Mouse (Mus musculus) adipocyte (in vitro differentiated cells): Measurements from ENCODE around the gene Nme8.

Experiments used
- DNase-seq: peaks from one replicate; pipeline ENCODE4 v3.0.0-alpha.2; 2016; ENCODE audit warnings: low spot score

Gene Nme8

DNA sequence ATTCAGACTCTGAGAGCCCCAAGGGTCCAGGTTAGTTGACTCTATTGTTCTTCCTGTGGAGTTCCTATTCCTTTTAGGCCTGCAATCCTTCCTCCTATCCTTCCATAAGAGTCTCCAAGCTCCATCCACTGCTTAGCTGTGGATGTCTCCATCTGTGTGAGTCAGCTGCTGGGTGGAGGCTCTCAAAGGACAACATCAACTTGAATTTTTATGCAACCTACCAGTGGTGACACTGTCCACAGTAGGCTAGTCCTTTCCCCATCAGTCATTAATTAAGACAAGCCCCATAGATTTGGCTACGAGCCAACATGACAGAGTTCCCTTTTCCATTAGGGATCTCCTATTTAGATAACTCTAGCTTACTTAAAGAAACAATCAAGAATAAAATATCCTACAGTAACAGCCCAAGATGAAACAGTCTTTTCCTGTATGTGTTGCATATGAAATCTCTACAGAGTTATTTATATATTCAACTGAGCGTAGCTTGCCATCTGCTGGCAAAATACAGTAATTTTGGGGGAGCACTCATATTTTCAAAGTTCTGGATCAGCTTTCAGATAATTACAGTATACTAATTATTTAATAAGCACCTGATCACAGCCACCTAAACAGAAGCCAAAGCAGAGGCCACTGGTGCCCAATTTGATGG, 57.3 kb downstream of the Nme8 start:
- DNase-seq, result peak; percentile 45

DNA sequence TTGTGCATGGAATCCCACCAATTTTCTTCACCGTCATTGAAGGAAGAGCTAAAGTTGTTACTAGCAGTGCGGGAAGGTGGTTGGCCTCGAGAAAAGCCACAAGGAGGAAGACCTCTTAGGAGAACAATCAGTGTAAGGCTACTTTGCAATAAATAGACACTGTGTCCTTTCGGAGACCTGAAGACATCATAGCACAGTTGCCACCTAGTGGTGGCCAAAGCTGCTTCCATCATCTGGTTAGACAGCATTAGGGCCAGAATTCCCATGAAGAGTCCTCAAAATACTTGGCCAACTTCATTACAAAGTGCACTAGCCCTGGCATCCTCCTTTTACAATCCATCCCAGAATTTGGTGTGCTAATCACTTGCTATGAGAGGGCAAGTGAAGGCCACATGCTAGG, 61.5 kb downstream of the Nme8 start:
- peak; percentile 71 for DNase-seq

DNA sequence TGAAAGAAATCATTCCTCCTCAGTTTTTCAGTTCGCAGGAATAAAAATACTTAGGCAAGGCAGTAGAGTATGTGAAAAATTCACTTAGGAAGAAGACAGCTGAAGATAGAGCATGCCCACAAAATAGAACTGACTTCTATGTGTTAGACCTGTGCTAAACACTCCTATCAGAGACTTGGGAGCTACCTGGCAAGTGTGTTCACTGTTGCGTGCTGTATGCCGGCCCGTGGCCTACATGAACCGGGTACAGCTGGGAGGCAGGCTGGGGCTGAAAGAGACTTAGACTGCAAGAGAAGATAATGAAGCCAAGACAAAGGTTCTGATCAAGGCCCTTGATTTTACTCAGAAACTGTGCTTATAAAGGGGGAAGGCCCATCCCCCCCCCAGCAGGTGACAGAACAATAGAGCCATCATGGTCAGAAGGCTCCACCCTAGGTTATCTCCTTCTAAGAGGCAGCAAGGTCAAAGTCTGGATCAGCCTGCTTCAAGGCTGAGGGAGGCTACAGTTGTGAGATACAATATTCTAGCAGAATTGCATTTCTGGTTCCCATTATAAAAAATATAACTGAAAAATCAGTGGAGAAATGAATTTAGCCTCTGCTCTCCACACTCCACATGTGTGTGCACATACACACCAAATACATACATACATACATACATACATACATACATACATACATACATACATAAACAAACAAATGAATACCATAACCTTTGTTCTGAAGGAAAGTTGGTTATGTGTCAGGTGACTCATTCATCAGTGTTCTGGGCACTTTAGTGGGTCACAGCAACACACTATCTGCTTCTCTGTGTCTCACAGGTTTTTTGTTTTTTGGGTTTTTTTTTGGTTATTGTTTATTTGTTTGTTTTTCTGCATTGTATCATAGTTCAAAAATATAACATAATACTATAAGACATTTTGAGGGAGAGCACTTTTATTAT, 66.6 kb downstream of the Nme8 start:
- no peak for DNase-seq

DNA sequence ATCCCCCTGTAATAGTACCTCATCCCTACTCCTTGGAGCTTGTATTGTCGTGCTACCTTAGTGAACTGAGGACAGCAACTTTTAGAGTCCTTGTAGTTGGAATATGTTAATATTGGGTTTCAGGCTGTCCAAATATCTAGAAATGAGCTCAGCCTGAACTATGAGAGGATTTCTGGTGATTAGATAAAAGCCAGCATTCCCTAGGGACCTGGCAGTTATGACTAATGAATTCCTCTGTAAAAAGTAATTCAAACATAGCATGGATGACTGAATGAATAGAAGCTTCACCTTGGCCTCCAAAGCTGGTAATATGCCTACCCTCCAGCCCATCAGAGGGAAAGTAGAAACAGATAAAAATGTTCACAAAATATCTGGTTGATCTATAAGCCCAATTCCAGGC, 71.1 kb downstream of the Nme8 start:
- DNase-seq, result no peak

DNA sequence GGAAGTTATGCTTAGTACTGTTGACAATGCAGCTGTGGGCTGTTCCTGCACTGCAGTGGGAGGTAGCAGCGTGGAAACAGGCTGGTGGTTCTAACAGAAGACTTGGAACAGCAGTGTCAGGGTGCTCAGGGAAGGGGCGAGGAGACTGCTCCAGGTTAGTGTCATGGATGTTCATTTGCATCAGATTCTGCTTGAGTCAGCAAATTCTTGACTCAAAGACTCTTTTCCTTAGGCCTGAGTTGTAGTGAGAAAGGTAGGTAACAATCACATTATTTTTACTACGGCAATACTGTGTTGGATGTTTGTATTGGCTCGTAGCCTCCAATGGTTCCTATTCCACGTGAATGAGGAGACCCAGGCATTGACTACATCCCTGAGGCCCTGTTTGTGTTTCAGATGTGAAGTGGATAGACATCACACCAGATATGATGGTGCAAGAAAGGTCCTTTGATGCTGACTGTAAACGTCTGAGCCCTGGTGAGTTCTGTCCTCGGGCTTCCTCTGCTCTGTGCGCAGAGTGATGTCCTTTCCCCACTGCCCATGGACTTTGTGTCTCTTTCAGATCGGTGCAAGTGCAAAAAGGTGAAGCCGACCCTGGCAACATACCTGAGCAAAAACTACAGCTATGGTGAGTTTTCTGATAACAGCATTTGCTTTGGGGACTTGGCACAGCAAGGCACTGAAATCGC, 72.8 kb downstream of the Nme8 start:
- no peak for DNase-seq

DNA sequence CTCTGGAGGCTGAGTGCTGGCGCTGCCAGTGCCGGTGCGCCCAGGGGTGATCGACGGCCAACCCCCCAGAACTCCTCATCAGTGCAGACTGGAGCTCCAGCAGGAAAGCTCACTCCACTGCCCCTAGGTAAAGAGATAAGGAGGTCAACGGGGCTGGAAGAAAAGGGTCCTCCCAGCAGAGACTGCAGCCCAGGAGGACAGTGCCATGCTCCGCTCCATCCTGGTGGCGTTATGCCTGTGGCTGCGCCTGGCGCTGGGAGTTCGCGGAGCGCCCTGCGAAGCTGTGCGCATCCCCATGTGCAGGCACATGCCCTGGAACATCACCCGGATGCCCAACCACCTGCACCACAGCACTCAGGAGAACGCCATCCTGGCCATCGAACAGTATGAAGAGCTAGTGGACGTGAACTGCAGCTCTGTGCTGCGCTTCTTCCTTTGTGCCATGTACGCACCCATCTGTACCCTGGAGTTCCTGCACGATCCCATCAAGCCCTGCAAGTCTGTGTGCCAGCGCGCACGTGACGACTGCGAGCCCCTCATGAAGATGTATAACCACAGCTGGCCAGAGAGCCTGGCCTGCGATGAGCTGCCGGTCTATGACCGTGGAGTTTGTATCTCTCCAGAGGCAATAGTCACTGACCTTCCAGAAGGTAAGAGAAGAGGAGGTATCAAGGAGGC, 74.2 kb downstream of the Nme8 start:
- DNase-seq, result no peak

DNA sequence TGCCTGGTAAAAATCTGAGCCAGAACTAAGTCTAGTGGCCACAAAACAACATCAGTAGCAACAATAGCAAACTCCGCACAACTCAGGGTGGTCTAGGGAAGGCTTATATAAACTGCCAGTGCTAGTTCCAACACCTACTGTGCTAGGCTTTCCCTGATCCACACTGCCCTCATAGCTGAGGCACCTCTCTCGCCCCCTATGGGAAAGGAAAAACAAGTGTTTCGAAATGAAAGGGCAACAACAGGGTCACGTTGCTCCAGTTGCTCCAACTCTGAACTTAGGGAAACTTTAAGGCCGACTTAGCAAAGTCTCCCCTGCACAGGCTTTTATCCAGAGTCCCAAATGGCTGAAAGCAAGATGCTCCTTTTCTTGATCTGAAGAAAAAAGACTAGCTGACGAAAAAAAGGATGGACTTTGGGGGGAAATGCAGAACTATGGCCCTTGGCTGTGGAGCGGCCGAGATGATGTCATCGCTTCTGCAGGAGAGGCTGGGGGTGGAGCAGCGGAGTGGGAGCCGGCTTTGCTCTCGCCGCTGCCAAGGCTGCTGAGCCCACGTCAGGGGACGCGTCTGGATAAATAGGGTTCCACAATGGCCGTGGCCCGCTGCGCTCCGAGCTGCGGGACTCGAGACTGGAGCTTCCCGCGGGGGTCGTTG, 74.9 kb downstream of the Nme8 start, which contains the start of gene Sfrp4:
TSS of gene Sfrp4 (plus strand) at position 532 of the 655 bp plus-strand sequence.
- DNase-seq, result peak; percentile 12

DNA sequence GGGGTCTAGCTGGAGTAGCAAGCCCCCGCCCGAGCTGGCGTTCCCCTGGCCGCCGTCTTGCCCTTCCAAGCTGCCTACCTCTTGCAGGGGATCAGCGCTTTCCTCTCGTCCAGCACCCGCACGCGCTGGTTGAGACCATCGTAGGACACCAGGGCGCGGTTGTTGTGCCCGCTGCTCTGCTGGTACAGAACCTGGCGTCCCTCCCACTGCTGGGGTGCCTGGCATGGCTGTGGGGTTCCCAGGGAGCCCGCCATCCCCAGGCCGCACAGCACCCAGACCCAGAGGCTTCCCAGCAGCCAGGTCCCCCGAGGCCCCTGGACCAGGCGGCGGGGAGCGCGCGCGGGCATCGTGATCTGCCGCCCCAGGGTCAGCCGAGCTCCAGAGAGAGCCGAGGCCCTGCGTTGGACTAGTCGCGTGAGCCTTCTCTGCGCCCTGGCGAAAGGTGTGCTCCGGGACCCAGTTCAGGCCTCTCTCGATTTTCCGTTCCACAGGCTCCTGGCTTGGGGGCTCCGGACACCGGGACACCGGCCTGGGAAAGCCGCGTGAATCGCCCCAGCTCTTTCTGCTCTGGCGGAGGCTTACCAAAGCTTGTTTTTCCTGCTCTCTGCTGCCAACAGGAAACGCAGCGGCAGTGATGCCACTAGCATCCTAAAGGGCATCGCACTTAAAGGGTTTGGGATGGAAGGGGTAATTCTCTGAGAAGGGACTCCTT, 78.2 kb downstream of the Nme8 start, which contains the start of gene Epdr1:
TSS of gene Epdr1 (minus strand) at position 712 of the 712 bp plus-strand sequence.
- DNase-seq, result peak; percentile 84

DNA sequence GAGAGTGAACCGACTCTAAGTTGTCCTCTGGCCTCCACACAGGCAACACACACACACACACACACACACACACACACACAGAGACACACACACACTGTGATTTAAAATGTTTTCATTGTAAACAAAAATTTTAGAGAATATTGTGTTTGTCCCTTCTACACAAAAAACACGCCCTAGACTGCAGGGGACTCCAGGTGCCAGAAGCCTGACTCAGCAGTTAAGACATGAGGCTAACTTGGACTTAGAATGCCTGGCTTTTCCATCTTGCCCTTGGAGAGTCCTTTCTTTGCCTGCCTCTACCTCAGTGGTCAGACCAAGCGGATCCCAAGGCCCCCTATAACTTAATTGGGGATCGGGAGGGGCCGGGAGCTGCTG, 78.8 kb downstream of the Nme8 start:
- peak; percentile 54 for DNase-seq

DNA sequence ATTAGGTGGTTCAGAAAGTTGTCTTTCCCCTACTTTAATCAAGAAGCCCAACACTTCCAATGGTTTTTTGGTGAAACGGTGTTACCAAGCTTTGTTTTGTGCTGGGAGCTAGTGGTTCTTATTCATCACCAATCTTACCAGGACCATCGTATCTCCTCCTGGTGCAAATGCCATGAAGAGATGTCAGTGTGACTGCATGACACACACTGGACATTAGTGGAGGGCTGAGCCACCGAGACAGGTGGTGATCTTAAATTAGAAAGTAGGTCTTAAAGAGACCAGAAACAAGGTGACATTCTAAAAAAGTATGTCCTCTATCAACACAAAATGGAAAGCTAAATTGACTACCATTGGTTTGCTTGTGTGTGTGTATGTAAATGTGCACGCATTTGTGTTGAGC, 79.5 kb downstream of the Nme8 start:
- no peak for DNase-seq

DNA sequence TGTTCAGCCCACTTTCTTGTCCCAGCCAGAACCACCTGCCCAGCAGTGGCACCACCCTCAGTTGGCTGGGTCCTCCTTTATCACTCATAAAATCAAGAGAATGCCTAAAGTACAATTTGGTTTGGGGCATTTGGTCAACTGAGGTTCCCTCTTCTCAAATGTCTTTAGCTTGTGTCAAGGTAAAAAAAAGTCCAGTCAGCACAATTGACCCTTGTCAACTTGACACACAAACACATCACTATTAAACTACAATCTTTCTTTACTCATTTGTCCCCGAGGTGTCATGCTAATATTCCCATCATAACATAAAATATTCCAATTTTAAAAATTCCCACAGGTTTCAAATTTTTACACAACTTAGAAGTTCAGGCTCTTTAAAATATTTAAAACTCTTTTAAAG, 83.3 kb downstream of the Nme8 start:
- no peak for DNase-seq

DNA sequence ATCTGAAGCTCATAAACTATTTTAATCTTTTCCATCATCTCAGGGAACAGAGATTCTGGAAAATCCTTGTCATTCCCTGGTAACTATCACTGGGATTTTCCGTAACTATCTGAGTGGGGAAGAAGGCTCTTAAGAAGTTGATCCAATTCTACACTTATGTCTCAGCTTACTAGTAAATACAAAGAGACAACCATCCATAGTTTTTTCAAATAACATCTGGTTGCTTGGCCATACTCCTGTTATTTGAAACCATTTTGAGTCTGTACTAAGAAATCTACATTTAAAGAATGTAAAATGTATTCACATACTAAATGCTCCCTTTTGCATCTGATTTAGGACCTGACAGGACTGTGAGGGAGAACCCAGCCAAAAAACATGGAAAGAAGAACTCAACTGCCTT, 84.2 kb downstream of the Nme8 start:
- DNase-seq, result no peak

DNA sequence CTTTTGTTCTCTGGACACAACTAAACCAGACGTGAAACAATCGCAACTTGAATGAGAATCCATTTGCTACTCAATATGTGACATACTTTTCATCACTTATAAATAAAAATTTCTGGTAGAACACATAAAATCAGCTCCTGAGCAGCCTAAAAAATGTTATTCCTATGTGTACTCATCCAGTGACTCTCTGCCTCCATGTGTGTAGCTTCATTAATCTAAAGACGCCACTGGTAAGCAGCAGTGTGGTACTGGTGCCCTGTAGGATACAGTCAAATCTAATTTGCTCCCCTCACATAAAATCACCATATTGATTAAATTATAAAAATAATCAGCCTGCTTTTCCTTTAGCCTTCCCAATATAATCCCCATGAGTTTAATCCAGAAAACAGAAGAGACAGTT, 84.6 kb downstream of the Nme8 start:
- no peak for DNase-seq

DNA sequence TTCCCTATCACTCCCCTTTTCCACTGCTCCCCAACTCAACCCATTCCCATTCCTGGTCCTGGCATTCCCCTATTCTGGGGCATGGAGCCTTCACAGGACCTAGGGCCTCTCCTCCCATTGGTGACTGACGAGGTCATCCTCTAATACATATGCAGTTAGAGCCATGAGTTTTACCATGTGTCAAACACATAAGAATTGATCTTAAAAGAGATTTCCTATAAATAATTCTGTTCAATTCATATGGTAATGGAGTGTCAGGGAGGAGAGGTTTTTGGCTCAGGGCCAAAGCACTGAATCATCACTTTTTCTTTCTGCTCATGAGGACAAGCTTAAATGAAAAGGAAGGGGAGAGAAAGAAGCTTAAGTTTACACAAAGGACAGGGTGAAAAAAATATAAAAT, 85.2 kb downstream of the Nme8 start:
- DNase-seq, result peak; percentile 31

DNA sequence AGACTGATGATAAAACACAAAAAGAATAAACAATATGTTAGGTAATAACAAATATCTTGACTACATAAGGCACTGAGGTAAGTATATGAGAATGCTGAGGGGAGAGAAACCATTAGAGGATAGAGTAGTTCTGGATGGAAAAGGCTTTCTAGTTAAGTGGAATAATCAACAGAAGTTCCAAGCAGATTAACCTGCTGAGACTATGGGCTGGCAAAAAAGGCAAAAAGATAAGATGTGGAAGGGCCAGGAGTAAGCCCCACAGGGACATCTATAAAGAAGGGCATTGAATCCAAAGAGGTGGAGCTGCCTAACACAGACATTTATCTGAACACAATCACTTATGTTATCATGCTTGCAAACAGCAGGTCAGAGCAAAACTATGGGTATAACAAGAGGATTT, 89.5 kb downstream of the Nme8 start:
- no peak for DNase-seq

DNA sequence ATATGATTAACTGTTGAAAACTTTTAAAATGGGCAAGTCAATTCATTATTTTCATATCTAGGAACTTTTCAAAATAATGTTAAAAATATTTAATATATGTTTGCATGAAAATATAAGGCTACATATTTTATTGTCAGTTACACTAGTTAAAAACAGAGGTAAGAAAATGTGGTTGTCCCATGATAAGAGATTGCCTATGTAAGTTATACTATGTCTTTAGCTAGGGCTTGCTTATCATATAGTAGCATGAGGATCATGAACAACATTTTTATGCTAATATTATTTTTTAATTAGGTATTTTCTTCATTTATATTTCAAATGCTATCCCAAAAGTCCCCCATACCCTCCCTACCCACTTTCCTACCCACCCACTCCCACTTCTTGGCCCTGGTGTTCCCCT, 92.7 kb downstream of the Nme8 start:
- DNase-seq, result no peak

DNA sequence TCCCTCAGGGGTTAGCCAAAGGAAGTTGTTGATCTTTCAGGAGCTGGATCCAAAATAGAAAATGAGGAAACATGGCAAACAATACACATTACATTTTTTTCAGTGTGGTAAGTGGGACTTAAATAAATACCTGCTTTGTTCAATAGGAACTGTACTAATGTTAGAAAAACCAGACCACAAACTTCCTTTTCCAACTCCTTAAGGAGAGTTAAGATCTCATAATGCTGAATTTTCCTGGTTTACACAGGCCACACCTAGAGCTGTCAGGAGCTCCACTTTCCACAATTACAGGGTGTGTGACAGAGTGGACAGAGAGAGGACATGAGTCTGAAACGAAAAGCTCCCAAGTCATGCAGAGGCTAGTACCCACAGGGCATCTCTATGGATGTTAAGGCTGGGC, 93.9 kb downstream of the Nme8 start:
- no peak for DNase-seq

DNA sequence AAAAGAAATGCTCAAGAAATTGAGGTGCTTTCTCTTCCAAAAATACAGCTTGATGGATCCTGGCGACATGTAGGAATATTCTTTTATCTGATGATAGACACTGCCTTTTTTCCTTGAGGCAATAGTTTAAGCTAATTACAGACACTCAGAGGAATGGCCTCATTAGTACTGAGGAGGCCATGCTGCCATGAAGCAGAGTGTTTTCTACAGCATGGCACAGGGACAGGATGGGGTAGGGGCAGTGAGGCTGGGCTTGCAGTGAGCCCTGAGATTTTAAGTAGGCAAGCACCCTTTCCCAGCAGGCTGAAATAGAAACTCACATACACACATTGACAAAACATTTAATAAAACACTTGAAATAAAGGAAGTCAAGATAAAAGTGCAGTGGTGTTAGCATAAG, 95.1 kb downstream of the Nme8 start:
- no peak for DNase-seq

DNA sequence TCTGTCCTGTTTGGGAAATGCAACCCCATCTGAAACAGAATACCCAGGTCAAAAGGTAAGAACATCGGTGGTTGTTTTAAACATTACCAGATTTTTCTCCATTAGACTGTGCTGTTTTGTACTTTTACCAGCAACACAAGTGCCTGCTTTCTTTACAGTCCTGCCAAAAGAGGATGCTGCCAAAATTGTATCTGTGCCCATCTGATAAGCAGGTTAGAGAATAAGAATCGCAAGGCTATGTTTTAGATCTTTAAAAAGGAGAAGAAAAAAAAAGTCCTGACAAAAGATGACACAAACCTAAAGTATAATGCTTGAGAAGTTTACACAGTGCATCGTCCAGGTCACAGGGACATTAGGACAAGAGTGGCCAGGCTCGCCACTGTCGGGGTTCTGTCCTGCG, 98.4 kb downstream of the Nme8 start:
- peak; percentile 17 for DNase-seq

DNA sequence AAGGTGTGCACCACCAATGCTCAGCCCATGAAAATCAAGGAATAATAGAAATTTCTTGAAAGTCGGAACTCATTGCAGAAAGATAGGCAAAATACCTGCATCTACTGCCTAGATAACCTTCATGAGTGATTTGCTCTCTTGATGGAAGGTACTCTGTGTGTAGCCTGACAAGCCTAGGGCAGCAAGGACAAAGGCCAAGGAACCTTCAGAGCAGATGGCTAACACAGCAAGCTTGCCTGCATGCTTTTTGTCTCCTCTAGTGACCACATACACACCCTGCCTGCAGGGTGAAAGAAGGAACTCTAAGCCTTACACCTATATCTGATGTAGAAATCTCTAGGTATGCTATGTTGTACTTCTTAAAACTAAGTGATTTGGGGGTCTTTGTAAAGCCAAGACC, 102.5 kb downstream of the Nme8 start:
- DNase-seq, result no peak
